Mouse (Mus musculus) spleen, adult 2 months (tissue): Measurements from ENCODE around the gene Gm17087.

Experiments used
- CTCF ChIP-seq: fragments of 200-500 bp; IDR thresholded peaks from 2 replicates; pipeline ENCODE4 v1.5.1; 2011; ENCODE audit warnings: mild to moderate bottlenecking, inconsistent platforms; ENCODE audit not compliant: insufficient read depth, insufficient read length, insufficient replicate concordance; ENCODE audit errors: extremely low read depth
- POLR2A ChIP-seq: fragments of 200-500 bp; IDR thresholded peaks from 2 replicates; pipeline ENCODE4 v1.6.1; 2011; ENCODE audit warnings: low read depth, low read length, inconsistent platforms

DNA sequence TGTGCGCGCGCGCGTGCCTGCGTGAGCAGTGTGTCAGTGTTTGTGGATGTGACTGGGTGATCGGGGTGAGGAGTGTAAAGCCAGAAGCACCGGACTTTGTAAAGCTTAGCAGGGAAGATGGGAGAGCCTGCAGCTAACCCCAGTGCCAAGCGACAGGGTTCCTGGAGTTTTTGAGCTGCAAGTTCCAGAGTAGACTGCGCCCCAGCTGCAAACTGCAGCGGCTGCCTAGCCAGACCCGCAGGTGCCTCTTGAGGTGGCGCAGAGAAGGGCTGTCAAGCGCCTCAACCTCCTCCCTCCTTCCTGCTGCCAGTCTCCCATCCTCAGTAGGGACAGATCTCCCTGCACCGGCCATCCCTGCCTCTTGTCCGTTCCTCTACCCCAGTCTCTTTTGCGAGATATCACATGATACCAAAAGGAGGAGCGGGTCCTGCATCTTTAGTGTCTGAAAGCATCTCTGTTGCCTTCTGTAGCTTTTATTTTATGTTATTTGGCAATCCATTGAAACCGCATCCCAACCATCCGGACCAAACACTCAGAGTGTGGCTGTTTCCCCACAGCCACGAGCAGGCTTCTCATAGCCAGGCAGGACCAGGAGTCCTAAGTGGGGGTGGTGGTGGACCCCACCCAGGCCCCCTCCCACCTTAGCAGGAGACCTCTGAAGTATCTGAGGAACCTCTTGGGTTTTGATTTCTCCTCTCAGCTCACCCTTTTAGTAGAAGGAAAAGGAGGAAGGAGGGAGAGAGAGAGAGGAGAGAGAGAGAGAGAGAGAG is 40.6 kb downstream of the Gm17087 start:
- TF ChIP-seq CTCF: no peak
- no peak for TF ChIP-seq POLR2A
